Comparison of ENCODE assay signal across 32 mouse cellular contexts in the genomic region with DNA sequence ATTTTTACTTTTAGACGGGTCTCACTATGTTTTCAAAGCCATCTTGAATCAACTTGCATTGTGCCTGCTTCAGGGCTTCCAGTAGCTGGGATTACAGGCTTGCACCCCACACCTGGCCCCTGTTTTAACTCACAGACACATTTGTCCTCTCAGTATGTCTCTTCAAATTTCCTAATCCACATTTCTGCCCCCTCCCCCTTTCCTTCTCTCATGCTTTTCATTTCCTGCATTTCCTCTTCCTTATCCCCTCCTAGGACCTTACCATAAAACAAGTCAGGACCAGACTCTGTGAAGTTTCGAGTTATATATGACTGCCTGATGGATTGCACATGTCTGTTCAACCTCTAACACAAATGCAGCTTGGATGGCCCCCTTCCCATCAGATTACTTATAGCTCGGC.
DNase-seq lines count a peak whose midpoint lies in the region; ATAC-seq and TF ChIP-seq lines count a peak whose summit lies in the region.
"Had no signal": no experiment of that assay in that cellular context is flagged by ENCODE, and none has a peak within 500 bp of the region (broad histone marks: within the 10 kb centered on the region; RNA-seq: fewer than 3 reads in every experiment).

No protein-coding gene starts in this region.

- no peak overlapping the region for H3K9ac ChIP-seq in embryonic facial prominence, embryonic 11.5 days (replicated peaks; ENCODE audit: low read length)
- H3K9ac ChIP-seq in limb, embryonic 11.5 days (ENCODE audit: low read length), result no peak overlapping the region
- H3K9ac ChIP-seq in limb, embryonic 14.5 days (ENCODE audit: low read depth, low read length, severe bottlenecking), result no peak overlapping the region
- no peak overlapping the region for H3K9ac ChIP-seq in hindbrain, embryonic 12.5 days
- H3K9ac ChIP-seq: embryonic facial prominence, embryonic 15.5 days; forebrain, postnatal 0 days; hindbrain, embryonic 14.5 days had no signal

- no peak for TF ChIP-seq POLR2A in limb, embryonic 14.5 days (IDR thresholded peaks at IDR 0.05; ENCODE audit: borderline replicate concordance, extremely low read depth, insufficient read depth, insufficient read length)
- no peak for TF ChIP-seq POLR2A in thymus, adult 2 months (IDR thresholded peaks at IDR 0.05; ENCODE audit: control insufficient read depth, extremely low read depth, insufficient read depth, low read length, poor library complexity)

- WGBS in embryonic facial prominence, embryonic 11.5 days, result 26% methylated on average over 3 of the region's 3 CpGs
- WGBS in embryonic facial prominence, embryonic 10.5 days, result 51% methylated on average over 3 of the region's 3 CpGs
- 13% methylated on average over 3 of the region's 3 CpGs for WGBS in limb, embryonic 11.5 days
- WGBS in limb, embryonic 14.5 days, result 36% methylated on average over 3 of the region's 3 CpGs
- 76% methylated on average over 3 of the region's 3 CpGs for WGBS in hindbrain, embryonic 12.5 days
- 83% methylated on average over 3 of the region's 3 CpGs for WGBS in thymus, adult 2 months

- 0 out of 2 replicates have a peak, but pooled peaks have one; percentile 34 for ATAC-seq in embryonic facial prominence, embryonic 11.5 days (replicated peaks; ENCODE audit: insufficient number of reproducible peaks, low FRiP score, low TSS enrichment, low read depth)
- peak; percentile 52; the same call in 1 of the 2 replicates for ATAC-seq in limb, embryonic 11.5 days (ENCODE audit: insufficient number of reproducible peaks, low FRiP score, low TSS enrichment, low read depth)
- ATAC-seq in limb, embryonic 14.5 days (ENCODE audit: low FRiP score, low read depth), result 0 out of 2 replicates have a peak, but pooled peaks have one; percentile 51
- ATAC-seq in hindbrain, embryonic 12.5 days (ENCODE audit: low FRiP score), result no peak
- ATAC-seq: forebrain, embryonic 14.5 days; forebrain, postnatal 0 days; hindbrain, postnatal 0 days; inflammation-experienced regulatory T-cells, adult 6 months; intestine, embryonic 16.5 days; Patski had no signal

- H3K4me3 ChIP-seq in embryonic facial prominence, embryonic 11.5 days (ENCODE audit: low read depth, low read length), result no peak overlapping the region
- no peak overlapping the region for H3K4me3 ChIP-seq in embryonic facial prominence, embryonic 10.5 days
- H3K4me3 ChIP-seq in limb, embryonic 11.5 days (ENCODE audit: low read depth, low read length), result no peak overlapping the region
- no peak overlapping the region for H3K4me3 ChIP-seq in limb, embryonic 14.5 days (replicated peaks; ENCODE audit: low read length)
- H3K4me3 ChIP-seq in hindbrain, embryonic 12.5 days, result no peak overlapping the region
- H3K4me3 ChIP-seq in thymus, adult 2 months (ENCODE audit: control insufficient read depth, insufficient read depth, low read length), result no peak overlapping the region
- H3K4me3 ChIP-seq: embryonic facial prominence, embryonic 15.5 days; heart, adult 2 months; heart, embryonic 10.5 days; hindbrain, embryonic 10.5 days had no signal

- H3K27ac ChIP-seq in embryonic facial prominence, embryonic 11.5 days (replicated peaks; ENCODE audit: low read depth, low read length), result no peak overlapping the region
- no peak overlapping the region for H3K27ac ChIP-seq in embryonic facial prominence, embryonic 10.5 days (replicated peaks)
- H3K27ac ChIP-seq in limb, embryonic 11.5 days (replicated peaks; ENCODE audit: low read depth, low read length), result peak overlapping the region; percentile 22
- no peak overlapping the region for H3K27ac ChIP-seq in limb, embryonic 14.5 days (replicated peaks; ENCODE audit: low read depth, low read length)
- H3K27ac ChIP-seq in hindbrain, embryonic 12.5 days, result no peak overlapping the region
- no peak overlapping the region for H3K27ac ChIP-seq in thymus, adult 2 months (ENCODE audit: control insufficient read depth, insufficient read depth, low read length)
- H3K27ac ChIP-seq: embryonic facial prominence, embryonic 15.5 days; heart, adult 2 months; heart, embryonic 10.5 days; hindbrain, embryonic 10.5 days; hindbrain, embryonic 14.5 days; hindbrain, postnatal 0 days had no signal

- no peaks in the 10 kb centered on the region for H3K4me1 ChIP-seq in embryonic facial prominence, embryonic 11.5 days (ENCODE audit: control insufficient read depth, insufficient read depth, low read length)
- peaks cover 46% of the 10 kb centered on the region for H3K4me1 ChIP-seq in embryonic facial prominence, embryonic 10.5 days
- H3K4me1 ChIP-seq in limb, embryonic 11.5 days (ENCODE audit: control insufficient read depth, insufficient read depth, low read length), result peaks cover 4% of the 10 kb centered on the region; the same call in 1 of the 2 replicates
- peaks cover 24% of the 10 kb centered on the region for H3K4me1 ChIP-seq in limb, embryonic 14.5 days (ENCODE audit: control insufficient read depth, insufficient read depth, low read length)
- no peaks in the 10 kb centered on the region for H3K4me1 ChIP-seq in hindbrain, embryonic 12.5 days
- no peaks in the 10 kb centered on the region for H3K4me1 ChIP-seq in thymus, adult 2 months (replicated peaks; ENCODE audit: control insufficient read depth, insufficient read depth, low read length)

- no peak overlapping the region for H3K4me2 ChIP-seq in embryonic facial prominence, embryonic 11.5 days (ENCODE audit: low read depth, low read length)
- no peak overlapping the region for H3K4me2 ChIP-seq in limb, embryonic 11.5 days (ENCODE audit: low read depth, severe bottlenecking)
- H3K4me2 ChIP-seq in limb, embryonic 14.5 days (replicated peaks; ENCODE audit: low read depth, low read length, severe bottlenecking), result no peak overlapping the region
- no peak overlapping the region for H3K4me2 ChIP-seq in hindbrain, embryonic 12.5 days (replicated peaks)
- H3K4me2 ChIP-seq: embryonic facial prominence, embryonic 15.5 days; hindbrain, embryonic 14.5 days had no signal

- no peaks in the 10 kb centered on the region for H3K9me3 ChIP-seq in embryonic facial prominence, embryonic 11.5 days (replicated peaks; ENCODE audit: control insufficient read depth, low read length)
- H3K9me3 ChIP-seq in embryonic facial prominence, embryonic 10.5 days, result no peaks in the 10 kb centered on the region
- H3K9me3 ChIP-seq in limb, embryonic 11.5 days (ENCODE audit: control insufficient read depth, low read length), result no peaks in the 10 kb centered on the region
- no peaks in the 10 kb centered on the region for H3K9me3 ChIP-seq in limb, embryonic 14.5 days (ENCODE audit: control insufficient read depth, low read length)
- no peaks in the 10 kb centered on the region for H3K9me3 ChIP-seq in hindbrain, embryonic 12.5 days (replicated peaks)
- H3K9me3 ChIP-seq: embryonic facial prominence, embryonic 15.5 days; G1E; heart, embryonic 10.5 days; hindbrain, embryonic 10.5 days had no signal

- peak; percentile 21 for DNase-seq in embryonic facial prominence, embryonic 11.5 days (ENCODE audit: low spot score)
- DNase-seq in embryonic facial prominence, embryonic 10.5 days (ENCODE audit: low spot score), result no peak
- DNase-seq in kidney, postnatal 4 days, result peak; percentile 3 to 14
- DNase-seq in kidney, postnatal 10 days, result no peak
- peak; percentile 56 for DNase-seq in limb, embryonic 11.5 days (ENCODE audit: low spot score)
- peak; percentile 36 for DNase-seq in limb, embryonic 14.5 days (ENCODE audit: low spot score)
- DNase-seq in thymus, adult 2 months, result no peak
- DNase-seq: adrenal gland, adult 2 months; adrenal gland, postnatal 14 days; B cell, adult 2 months; cerebellum, adult 11 months; cerebellum, adult 2 months; cerebellum, adult 9-11 months; cerebellum, postnatal 25 days; forebrain, postnatal 0 days; gastrocnemius, postnatal 10 days; gastrocnemius, postnatal 36 days; heart, adult 2 months; heart, postnatal 10 days; heart, postnatal 36 days had no signal

- TF ChIP-seq CTCF in thymus, adult 2 months (IDR thresholded peaks at IDR 0.05; ENCODE audit: borderline replicate concordance, control insufficient read depth, extremely low read depth, insufficient read depth, low read length, poor library complexity), result no peak

- H3K27me3 ChIP-seq in embryonic facial prominence, embryonic 11.5 days (ENCODE audit: control insufficient read depth, insufficient read depth, low read length), result no peaks in the 10 kb centered on the region
- H3K27me3 ChIP-seq in embryonic facial prominence, embryonic 10.5 days (replicated peaks; ENCODE audit: low read depth, poor library complexity, severe bottlenecking), result peaks cover 17% of the 10 kb centered on the region; the same call in 1 of the 2 replicates
- no peaks in the 10 kb centered on the region for H3K27me3 ChIP-seq in limb, embryonic 11.5 days (ENCODE audit: control insufficient read depth, insufficient read depth, low read length)
- no peaks in the 10 kb centered on the region for H3K27me3 ChIP-seq in limb, embryonic 14.5 days (ENCODE audit: control insufficient read depth, insufficient read depth, low read length)
- no peaks in the 10 kb centered on the region for H3K27me3 ChIP-seq in hindbrain, embryonic 12.5 days
- no peaks in the 10 kb centered on the region for H3K27me3 ChIP-seq in thymus, adult 2 months (ENCODE audit: control insufficient read depth, insufficient read depth, low read length)
- H3K27me3 ChIP-seq: CH12.LX; embryonic facial prominence, embryonic 15.5 days had no signal

- H3K36me3 ChIP-seq in embryonic facial prominence, embryonic 11.5 days (replicated peaks; ENCODE audit: control insufficient read depth, insufficient read depth, low read depth, low read length), result no peaks in the 10 kb centered on the region
- H3K36me3 ChIP-seq in embryonic facial prominence, embryonic 10.5 days (replicated peaks), result no peaks in the 10 kb centered on the region
- H3K36me3 ChIP-seq in limb, embryonic 11.5 days (ENCODE audit: control insufficient read depth, insufficient read depth, low read length), result no peaks in the 10 kb centered on the region
- no peaks in the 10 kb centered on the region for H3K36me3 ChIP-seq in limb, embryonic 14.5 days (ENCODE audit: control insufficient read depth, insufficient read depth, low read length)
- H3K36me3 ChIP-seq in hindbrain, embryonic 12.5 days, result no peaks in the 10 kb centered on the region
- no peaks in the 10 kb centered on the region for H3K36me3 ChIP-seq in thymus, adult 2 months (ENCODE audit: control insufficient read depth, insufficient read depth, low read length)
- H3K36me3 ChIP-seq: embryonic facial prominence, embryonic 15.5 days; G1E; heart, embryonic 10.5 days; hindbrain, embryonic 10.5 days had no signal

Comparison
In these comparisons a context has a peak if more than half of its experiments do, and no peak if none do; other contexts are left out.
1. DNase-seq: peak in embryonic facial prominence, embryonic 11.5 days (single experiment), kidney, postnatal 4 days (2 of 2), limb, embryonic 11.5 days (single experiment) and limb, embryonic 14.5 days (single experiment); none in embryonic facial prominence, embryonic 10.5 days (single experiment), kidney, postnatal 10 days (single experiment) and thymus, adult 2 months (single experiment).